Mouse (Mus musculus): ENCODE measurements around the gene Rab25. TPM values are rescaled to one million over a fixed set of nuclear protein-coding genes. Genes with fewer than 3 reads are reported as not detected.

Rab25 gene
- total RNA-seq, 2 experiments from 2014 or later = not detected

DNA sequence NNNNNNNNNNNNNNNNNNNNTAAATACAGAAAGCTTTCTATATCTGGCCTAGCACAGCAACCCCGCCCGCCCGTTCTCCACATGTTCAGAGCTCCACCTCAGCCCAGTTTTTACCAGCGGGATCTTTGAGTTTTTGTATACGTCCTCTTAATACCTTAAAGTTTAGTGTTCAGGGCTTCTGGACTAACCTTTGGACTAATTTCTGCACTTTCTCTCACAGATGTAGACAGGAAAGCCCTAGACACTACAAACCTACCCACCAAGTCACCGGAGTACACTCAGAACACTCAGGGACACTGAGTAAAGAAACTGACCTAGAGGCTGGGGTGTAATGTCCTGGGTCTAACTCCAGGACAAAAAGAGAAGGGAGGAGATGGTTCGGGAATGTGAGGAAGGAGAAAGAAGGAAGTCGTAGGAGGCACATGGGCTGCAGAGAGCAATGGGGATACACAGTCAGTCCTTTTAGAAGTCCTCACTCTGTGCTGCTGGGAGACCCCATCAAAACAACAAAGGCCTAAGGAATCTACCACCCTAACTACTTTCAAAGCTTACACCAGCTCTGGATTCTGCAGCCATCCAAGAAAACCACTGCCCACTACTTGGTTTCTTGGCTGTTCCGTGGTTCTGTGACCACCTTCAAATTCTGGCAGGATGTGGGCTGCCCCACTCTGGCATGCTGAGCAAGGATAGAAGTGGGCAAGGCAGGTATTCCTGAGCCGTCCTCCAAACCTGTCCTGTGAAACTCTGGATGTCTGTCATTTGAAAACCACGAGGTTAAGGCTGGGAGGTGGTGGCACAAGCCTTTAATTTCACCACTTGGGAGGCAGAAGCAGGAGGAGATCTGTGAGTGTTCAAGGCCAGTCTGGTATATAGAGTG lies 54.2 kb downstream of the Rab25 start:
- no peak for DNase-seq
- intact Hi-C loops (cut with DNase I; ENCODE audit: low total_unique reads) = no loop called here

Small RNA genes within 50 kb of the gene (microRNA-seq; reads per million reads assigned to microRNA genes)
- 0 reads per million in 2 experiments for gene Mir1905

Other genes starting within 250 kb of the Rab25 start
- 10 to 100 TPM; 50.4 to 52.3 TPM for gene Glmp, start 223.3 kb downstream of the Rab25 start, total RNA-seq (2021)
- 1 to 10 TPM; 1.8 to 2.1 TPM for gene Tmem79, start 212.2 kb downstream of the Rab25 start, total RNA-seq (2021)
- gene Smg5, start 212.0 kb downstream of the Rab25 start, total RNA-seq (2021) = 10 to 100 TPM; 29.2 to 32.4 TPM
- gene Paqr6, start 183.7 kb downstream of the Rab25 start, total RNA-seq (2021) = 1 to 10 TPM in 1 of 2 experiments, under 1 TPM in 1; 0.22 to 1.5 TPM
- gene Bglap3, start 175.6 kb downstream of the Rab25 start, total RNA-seq (2021) = not detected
- gene Bglap2, start 169.6 kb downstream of the Rab25 start, total RNA-seq (2021) = not detected
- gene Bglap, start 163.8 kb downstream of the Rab25 start, total RNA-seq (2021) = not detected
- 10 to 100 TPM; 30.1 to 31.9 TPM for gene Pmf1, start 138.0 kb downstream of the Rab25 start, total RNA-seq (2021)
- gene Slc25a44, start 123.2 kb downstream of the Rab25 start, total RNA-seq (2021) = 10 to 100 TPM; 11.4 to 11.9 TPM
- 1 to 10 TPM; 2.1 to 2.2 TPM for gene Sema4a, start 87.1 kb downstream of the Rab25 start, total RNA-seq (2021)
- gene Lmna, start 38.3 kb downstream of the Rab25 start, total RNA-seq (2021) = 100 to 1,000 TPM; 125 to 161 TPM
- gene Mex3a, start 15.9 kb downstream of the Rab25 start, total RNA-seq (2021) = 1 to 10 TPM in 1 of 2 experiments, under 1 TPM in 1; 0.64 to 1.6 TPM
- gene Lamtor2, start 4.8 kb upstream of the Rab25 start, total RNA-seq (2021) = 10 to 100 TPM; 78.3 to 80.4 TPM
- gene Ubqln4, start 5.5 kb upstream of the Rab25 start, total RNA-seq (2021) = 10 to 100 TPM; 42.0 to 45.5 TPM
- gene Ssr2, start 27.6 kb upstream of the Rab25 start, total RNA-seq (2021) = 10 to 100 TPM; 80.7 to 98.2 TPM
- gene Arhgef2, start 57.7 kb upstream of the Rab25 start, total RNA-seq (2021) = 10 to 100 TPM; 42.5 to 48.1 TPM
- not detected for gene Rxfp4, start 104.8 kb upstream of the Rab25 start, total RNA-seq (2021)
- gene Khdc4, start 137.5 kb upstream of the Rab25 start, total RNA-seq (2021) = 10 to 100 TPM; 18.0 to 20.8 TPM
- gene Rit1, start 168.5 kb upstream of the Rab25 start, total RNA-seq (2021) = 10 to 100 TPM; 17.3 to 21.4 TPM
- gene Syt11, start 226.9 kb upstream of the Rab25 start, total RNA-seq (2021) = 1 to 10 TPM; 3.7 to 4.2 TPM

Data from gastrocnemius, postnatal 14 days (tissue).